Mouse (Mus musculus): ENCODE results near the gene Ctnnal1.

GRCm38 (mm10) chr4:56899216-56899615 lies 34.2 kb upstream of the Ctnnal1 start:
- TF ChIP-seq POLR2A (IDR thresholded peaks at IDR 0.05; ENCODE audit: borderline replicate concordance, insufficient read depth, low read length) (no peak), CTCF (IDR thresholded peaks at IDR 0.05; ENCODE audit: borderline replicate concordance, insufficient read depth, low read depth, low read length) (no peak)

Data from cerebellum, adult 2 months (tissue).